Mouse (Mus musculus) frontal cortex, postnatal 36 days (tissue): ENCODE measurements around the gene Atp4a.

Experiments
- DNase-seq, 2 experiments: peaks; one replicate each; pipeline ENCODE4 v3.0.0; 2022; ENCODE audit warnings: low spot score in 2 of 2

The Atp4a gene

GRCm38 (mm10) chr7:30711942-30712341 is at the start of gene Atp4a:
Atp4a (plus strand) TSS chr7:30712209.
- no peak for DNase-seq

- DNase-seq, result peak; percentile 90 to 95
Observed at GRCm38 (mm10) chr7:30664529-30665200, 47.3 kb upstream of the Atp4a start, which contains the start of gene Haus5. Haus5 (minus strand) TSS chr7:30664994.

DNA sequence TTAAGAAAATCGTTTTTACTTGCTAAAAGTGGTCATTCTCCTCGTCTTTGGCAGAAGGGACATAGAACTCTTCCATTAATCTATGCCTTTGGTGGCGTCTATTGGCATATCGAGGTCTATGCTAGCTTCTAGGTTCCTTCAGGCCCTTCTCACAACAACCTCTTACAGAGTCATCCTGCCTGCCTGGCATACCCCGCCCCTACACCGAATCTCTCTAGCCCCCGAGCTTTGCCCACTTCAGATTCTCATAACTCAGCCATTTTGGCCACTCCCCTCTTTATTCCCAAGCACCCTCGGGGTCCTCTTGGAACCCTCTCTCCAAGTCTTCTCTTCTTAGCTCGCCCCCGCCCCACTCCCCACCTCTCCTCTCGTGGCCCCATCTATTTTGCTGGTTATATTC is 46.7 kb upstream of the Atp4a start:
- peak in 1 of 2 experiments; percentile 8 for DNase-seq

DNA sequence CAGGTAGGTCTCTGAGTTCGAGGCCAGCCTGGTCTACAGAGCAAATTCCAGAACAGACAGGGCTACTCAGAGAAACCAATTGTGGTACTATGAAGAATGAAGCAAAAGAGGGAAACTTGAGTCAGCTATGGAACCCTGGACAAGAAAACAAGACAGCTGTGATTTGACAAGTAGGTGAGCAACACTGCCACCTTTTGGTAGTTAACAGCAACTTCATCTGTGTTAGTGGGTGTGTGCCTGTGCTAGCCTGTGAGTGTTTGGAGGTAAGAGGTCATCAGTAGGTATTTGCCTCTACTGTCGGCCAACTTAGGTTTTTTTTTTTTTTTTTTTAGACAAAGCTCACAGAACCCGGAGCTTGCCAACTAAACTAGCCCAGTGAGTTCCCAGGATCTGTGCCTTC is 42.8 kb upstream of the Atp4a start:
- no peak for DNase-seq

DNA sequence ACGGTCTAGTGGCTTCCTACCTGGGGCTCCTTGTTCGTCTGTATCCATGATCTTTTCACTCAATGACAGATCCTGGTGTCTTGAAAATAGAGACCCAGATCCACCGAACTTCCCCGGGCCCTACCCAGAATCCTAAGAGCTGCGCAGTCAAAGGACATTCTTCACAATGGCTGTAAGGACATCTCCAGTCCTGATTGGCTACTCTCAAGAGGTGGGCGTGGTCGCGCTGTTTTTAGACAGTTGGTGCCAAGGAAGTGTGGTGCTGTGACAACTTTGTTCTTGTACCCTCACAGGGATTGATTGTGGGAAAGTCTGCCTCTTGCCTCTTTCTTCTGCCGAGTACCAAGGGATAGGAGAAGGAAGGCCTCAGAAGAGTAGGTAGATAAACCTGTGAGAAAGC is 40.5 kb upstream of the Atp4a start, which contains the start of gene Pmis2:
Pmis2 (minus strand) TSS at position 126 of the 400 bp plus-strand sequence.
- no peak for DNase-seq

DNA sequence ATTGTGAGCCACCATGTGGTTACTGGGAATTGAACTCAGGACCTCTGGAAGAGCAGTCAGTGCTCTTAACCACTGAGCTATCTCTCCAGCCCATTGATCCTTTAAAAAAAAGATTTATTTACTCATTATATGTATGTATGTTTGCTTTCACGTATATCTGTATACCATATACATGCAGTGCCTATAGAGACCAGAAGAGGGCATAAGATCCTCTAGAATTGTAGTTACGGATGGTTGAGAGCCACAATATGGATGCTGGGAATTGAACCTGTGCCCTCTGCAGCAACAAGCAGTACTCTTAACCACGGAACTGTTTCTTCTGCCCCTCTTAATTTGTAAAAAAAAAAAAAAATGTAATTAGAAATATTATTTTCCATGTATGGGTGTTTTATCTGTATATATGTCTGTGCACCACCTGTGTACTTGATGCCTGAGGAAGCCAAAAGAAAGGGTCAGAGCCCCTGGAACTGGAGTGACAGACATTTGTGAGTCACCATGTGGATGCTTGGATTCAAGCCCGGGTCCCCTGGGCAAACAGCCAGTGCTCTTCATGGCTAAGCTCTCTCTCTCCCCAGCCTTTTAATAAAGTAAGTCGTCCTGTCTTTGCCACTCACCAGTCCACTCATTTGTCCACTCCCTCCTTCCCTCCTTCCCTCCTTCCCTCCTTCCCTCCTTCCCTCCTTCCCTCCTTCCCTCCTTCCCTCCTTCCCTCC is 33.6 kb upstream of the Atp4a start:
- no peak for DNase-seq

DNA sequence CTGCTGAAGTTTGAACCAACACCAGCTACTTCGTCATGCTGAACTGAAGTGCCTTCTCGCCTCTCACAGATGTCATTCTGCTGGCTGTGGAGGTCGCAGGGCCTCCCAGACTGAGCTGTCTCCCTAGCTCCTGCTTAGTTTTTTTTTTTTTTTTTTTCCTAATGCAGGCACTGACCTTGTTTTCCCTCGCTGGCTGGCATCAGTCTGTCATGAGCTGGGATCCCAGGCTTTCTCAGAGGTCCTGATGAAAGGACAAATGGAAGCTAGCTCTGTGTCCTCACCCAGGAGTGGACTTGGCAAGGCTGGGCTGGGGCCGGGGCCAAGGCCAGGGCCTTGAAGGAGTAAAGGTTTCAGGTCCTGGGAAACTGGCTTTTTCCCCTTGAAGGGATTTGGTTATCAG is 30.1 kb upstream of the Atp4a start:
- no peak for DNase-seq

GRCm38 (mm10) chr7:30683425-30683824 is 28.6 kb upstream of the Atp4a start:
- DNase-seq, result no peak

DNA sequence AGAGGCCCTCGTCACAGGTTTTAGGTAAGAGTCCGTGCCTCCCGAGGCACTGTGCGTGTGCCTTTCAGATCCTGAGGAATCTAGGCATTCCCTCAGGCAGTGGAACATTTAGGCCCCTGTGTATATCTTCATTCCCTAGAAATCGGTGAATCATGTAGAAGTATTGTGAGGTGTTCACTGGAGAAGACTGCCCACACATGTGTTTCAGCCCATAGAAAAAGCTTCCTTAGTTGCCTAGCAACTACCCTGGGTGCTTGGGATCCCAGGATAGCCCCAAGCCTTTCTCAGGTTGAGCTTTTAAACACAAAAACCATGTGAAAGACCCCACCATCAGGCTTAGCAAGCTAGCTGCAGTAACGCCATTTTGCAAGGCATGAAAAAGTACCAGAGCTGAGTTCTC is 23.7 kb upstream of the Atp4a start:
- peak in 1 of 2 experiments; percentile 19 for DNase-seq

- no peak for DNase-seq
Observed at GRCm38 (mm10) chr7:30698101-30698500, 13.9 kb upstream of the Atp4a start.

DNA sequence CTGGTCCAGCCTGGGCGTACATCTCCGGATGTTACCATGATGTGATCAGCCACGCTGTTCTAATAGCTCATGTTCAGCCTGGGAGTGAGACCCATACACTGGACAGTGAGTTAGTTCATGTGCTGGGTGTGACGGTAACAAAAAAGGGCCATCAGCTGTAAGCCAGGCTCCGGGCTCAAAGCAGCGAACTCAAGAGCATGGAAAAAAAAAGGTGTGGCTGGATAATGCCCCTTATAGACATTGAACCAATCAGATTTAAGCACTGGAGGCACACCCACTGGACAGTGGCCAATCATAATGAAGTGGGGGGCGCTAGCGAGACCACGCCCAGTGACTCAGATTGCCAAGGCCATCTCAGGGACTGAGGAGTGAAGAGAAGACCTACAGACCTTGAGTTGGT is 13.4 kb upstream of the Atp4a start, which contains the start of gene 2200002J24Rik:
2200002J24Rik (plus strand) TSS at position 338 of the 400 bp plus-strand sequence.
- DNase-seq, result no peak

GRCm38 (mm10) chr7:30706214-30706882 is 5.7 kb upstream of the Atp4a start:
- DNase-seq, result no peak

DNA sequence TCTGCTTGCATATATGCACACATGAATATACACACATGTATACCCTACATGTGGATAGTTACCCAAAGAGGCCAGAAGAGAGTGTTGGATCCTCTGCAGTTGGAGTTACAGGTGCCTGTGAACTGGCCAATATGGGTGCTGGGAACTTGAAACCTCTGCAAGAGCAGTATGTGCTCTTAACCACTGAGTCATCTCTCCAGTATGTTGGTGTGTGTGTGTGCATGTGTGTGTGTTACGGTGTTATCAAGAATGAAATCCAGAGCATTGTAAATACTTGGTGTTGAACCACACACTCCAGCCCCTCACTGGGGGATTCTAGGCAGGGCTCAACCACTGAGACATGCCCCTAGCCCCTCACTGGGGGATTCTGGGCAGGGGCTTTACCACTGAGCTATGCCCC is 4.6 kb upstream of the Atp4a start:
- DNase-seq, result no peak

DNA sequence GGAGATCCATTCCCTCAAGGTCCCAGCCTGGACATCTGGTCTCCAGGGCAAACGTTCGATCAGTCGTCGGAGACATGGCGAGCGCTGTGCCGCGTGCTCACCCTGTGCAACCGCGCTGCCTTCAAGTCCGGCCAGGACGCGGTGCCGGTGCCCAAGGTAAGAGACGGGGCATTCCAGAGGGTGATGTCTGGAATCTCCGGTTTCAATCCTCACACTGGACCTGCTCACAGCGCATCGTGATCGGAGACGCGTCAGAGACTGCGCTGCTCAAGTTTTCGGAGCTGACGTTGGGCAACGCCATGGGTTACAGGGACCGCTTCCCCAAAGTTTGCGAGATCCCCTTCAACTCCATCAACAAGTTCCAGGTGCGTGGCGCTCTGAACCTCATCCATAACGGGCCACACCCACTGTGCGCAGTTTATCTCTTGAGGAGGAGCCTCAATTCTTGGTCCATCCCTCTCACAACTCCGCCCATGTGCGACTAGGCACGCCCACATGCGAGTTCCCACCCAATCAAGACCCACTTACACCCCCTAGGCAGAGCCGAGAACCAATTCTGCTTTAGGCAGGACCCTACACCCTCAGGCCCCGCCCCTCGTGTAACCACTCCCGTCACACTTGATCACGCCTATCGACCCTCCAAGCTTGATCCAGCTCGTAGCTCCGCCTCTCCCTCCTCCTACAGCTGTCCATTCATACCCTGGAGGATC is 5.2 kb downstream of the Atp4a start:
- peak; percentile 33 to 56 for DNase-seq

DNA sequence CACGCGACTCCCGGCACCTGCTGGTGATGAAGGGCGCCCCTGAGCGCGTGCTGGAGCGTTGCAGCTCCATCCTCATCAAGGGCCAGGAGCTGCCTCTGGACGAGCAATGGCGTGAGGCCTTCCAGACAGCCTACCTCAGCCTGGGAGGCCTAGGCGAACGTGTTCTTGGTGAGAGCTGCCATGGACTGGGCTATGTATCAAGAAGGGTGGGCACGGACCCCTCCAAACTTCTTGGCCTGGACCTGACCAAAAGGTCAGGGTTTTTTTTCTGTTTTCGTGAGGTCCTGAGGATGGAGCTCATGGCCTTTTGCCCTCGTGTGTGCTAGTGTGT is 5.7 kb downstream of the Atp4a start:
- DNase-seq, result no peak

GRCm38 (mm10) chr7:30719669-30720068 is 7.7 kb downstream of the Atp4a start:
- no peak for DNase-seq

- no peak for DNase-seq
Observed at GRCm38 (mm10) chr7:30721286-30721685, 9.3 kb downstream of the Atp4a start.

GRCm38 (mm10) chr7:30723274-30723953 is 11.4 kb downstream of the Atp4a start:
- no peak for DNase-seq

- no peak for DNase-seq
Observed at GRCm38 (mm10) chr7:30728214-30728613, 16.2 kb downstream of the Atp4a start.

DNA sequence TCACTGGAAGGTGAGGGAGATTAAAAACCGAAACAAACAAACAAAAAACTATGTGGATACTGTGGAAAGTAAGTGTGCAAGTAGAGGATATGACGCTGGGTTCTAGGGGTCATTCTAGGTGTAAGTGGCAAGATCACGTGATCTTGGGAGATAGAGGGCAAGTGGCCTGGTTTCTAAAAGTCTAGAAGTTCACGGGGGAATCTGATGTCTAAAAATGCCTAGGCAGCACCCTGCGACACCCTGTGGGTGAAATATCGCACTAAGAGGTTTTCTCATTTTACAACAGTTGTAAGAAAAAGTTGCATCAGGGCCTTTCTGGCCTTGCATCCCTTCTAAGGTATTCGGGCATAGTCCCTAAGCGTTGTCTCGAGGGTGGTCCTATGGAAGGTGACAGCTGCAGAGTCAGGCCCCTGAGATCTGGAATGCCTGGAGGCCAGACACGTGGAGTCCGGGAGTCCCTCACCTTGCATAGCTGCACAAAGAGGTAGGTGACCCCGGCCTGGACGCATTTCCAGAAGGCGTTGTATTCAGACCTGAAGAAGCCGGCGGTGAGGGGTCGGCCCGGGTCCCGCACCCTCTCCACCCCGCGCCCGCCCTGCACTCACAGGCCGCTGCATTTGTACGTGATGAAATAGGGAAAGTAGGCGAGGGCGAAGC is 16.9 kb downstream of the Atp4a start:
- DNase-seq, result no peak
